Comparison of ENCODE assay signal across 7 mouse cellular contexts in the genomic region with DNA sequence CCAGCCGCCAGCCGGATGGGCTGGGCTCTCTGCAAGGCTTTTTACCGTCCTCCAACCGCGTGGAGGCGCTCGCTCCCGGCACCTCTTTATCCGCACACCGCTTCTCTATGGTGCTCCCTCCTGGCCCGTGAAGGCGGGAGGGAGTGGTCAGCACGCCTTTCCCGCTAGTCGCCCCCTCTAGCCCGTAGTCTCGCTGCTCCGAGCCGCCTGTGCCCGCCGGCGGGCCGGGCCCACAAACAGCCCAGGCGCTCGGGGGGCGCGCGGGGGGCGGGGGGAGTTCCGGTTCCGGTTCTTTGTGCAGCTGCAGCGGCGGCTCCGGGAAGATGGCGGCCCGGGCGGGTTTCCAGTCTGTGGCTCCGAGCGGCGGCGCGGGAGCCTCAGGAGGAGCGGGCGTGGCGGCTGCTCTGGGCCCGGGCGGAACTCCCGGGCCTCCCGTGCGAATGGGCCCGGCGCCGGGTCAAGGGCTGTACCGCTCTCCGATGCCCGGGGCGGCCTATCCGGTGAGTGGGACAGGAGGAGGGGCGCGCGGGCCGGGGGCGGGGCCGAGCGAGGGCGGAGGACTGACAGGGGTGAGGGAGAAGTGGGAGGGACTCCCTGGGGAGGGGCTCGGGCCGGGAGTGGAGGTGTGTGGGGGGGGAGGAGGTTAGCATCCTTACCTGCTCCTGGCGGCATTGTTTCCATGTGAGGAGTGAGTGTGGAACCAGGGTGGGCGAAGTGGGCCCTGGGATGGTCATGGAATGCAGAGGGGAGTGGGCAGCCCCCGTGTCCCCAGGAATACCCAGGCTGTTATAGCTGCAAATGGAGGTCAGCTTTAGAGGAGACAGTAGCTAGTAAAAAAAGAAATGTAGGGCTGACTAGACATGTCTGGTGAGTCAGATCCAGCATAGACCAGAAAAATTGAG. TPM values are rescaled to one million over a fixed set of nuclear protein-coding genes. Genes with fewer than 3 reads are reported as not detected.
DNase-seq lines count a peak whose midpoint lies in the region; ATAC-seq and TF ChIP-seq lines count a peak whose summit lies in the region.

A gene (plus strand): TSS at position 131 of the 902 bp plus-strand sequence.

- H3K27ac ChIP-seq in intestine, postnatal 0 days (ENCODE audit: low read depth, low read length), result peak within 1 kb of the TSS; percentile 98
- H3K27ac ChIP-seq in midbrain, embryonic 12.5 days (replicated peaks), result peak within 1 kb of the TSS; percentile 96
- H3K27ac ChIP-seq in small intestine, adult 2 months (ENCODE audit: insufficient read depth, low read depth, low read length), result peak within 1 kb of the TSS; percentile 97

- H3K4me2 ChIP-seq in intestine, postnatal 0 days (replicated peaks; ENCODE audit: low read depth), result peak within 1 kb of the TSS; percentile 77
- H3K4me2 ChIP-seq in midbrain, embryonic 12.5 days (replicated peaks), result peak within 1 kb of the TSS; percentile 91

- TF ChIP-seq CTCF in intestine, postnatal 0 days (IDR thresholded peaks at IDR 0.05; ENCODE audit: low read depth), result peak; percentile 92
- peak; percentile 92 for TF ChIP-seq CTCF in small intestine, adult 2 months (IDR thresholded peaks at IDR 0.05; ENCODE audit: extremely low read depth, insufficient read length, insufficient replicate concordance, low read depth, low read length)

- peak; percentile 55 for ATAC-seq in intestine, postnatal 0 days
- ATAC-seq in midbrain, embryonic 12.5 days (ENCODE audit: low FRiP score, low read depth), result peak; percentile 94

- DNase-seq in adrenal gland, adult 8-10 months, result peak; percentile 86
- DNase-seq in embryo, embryonic 9.5 days (ENCODE audit: extremely low spot score), result peak; percentile 99
- no peak for DNase-seq in gonadal fat pad, adult 2 months (ENCODE audit: low read depth)
- DNase-seq in left cerebral cortex, postnatal 4 days, result peak; percentile 98

- peak within 1 kb of the TSS; percentile 96 for H3K9ac ChIP-seq in intestine, postnatal 0 days (ENCODE audit: low read depth, low read length)
- H3K9ac ChIP-seq in midbrain, embryonic 12.5 days (replicated peaks), result peak within 1 kb of the TSS; percentile 97

- H3K4me3 ChIP-seq in intestine, postnatal 0 days (ENCODE audit: low read depth, low read length), result peak within 1 kb of the TSS; percentile 95
- peak within 1 kb of the TSS; percentile 85 for H3K4me3 ChIP-seq in midbrain, embryonic 12.5 days
- H3K4me3 ChIP-seq in small intestine, adult 2 months (ENCODE audit: low read depth, low read length), result peak within 1 kb of the TSS; percentile 93

- H3K9me3 ChIP-seq in intestine, postnatal 0 days (ENCODE audit: control insufficient read depth), result no peaks in the 10 kb centered on the region
- H3K9me3 ChIP-seq in midbrain, embryonic 12.5 days, result no peaks in the 10 kb centered on the region

- intact Hi-C loops in left cerebral cortex, postnatal 4 days (cut with DNase I), result no loop called here

- H3K4me1 ChIP-seq in intestine, postnatal 0 days (replicated peaks; ENCODE audit: control insufficient read depth, insufficient read depth, low read length), result peaks cover 3% of the 10 kb centered on the region
- peaks cover 33% of the 10 kb centered on the region for H3K4me1 ChIP-seq in midbrain, embryonic 12.5 days
- peaks cover 34% of the 10 kb centered on the region for H3K4me1 ChIP-seq in small intestine, adult 2 months (ENCODE audit: control insufficient read depth, insufficient read depth, insufficient read length, low read length)

- TF ChIP-seq POLR2A in small intestine, adult 2 months (IDR thresholded peaks at IDR 0.05; ENCODE audit: low read depth, low read length), result no peak; the same call in 1 of the 2 replicates

- H3K36me3 ChIP-seq in intestine, postnatal 0 days (ENCODE audit: control insufficient read depth, insufficient read depth), result peaks cover 21% of the 10 kb centered on the region
- H3K36me3 ChIP-seq in midbrain, embryonic 12.5 days, result peaks cover 38% of the 10 kb centered on the region
- peaks cover 12% of the 10 kb centered on the region for H3K36me3 ChIP-seq in small intestine, adult 2 months (ENCODE audit: control insufficient read depth, insufficient read depth, low read length)

- no peaks in the 10 kb centered on the region for H3K27me3 ChIP-seq in intestine, postnatal 0 days (replicated peaks; ENCODE audit: control insufficient read depth, insufficient read depth, low read length)
- peaks cover 5% of the 10 kb centered on the region for H3K27me3 ChIP-seq in midbrain, embryonic 12.5 days
- no peaks in the 10 kb centered on the region for H3K27me3 ChIP-seq in small intestine, adult 2 months (ENCODE audit: control insufficient read depth, insufficient read depth, low read length)

- under 1% methylated on average over 71 of the region's 71 CpGs for WGBS in intestine, postnatal 0 days
- under 1% methylated on average over 71 of the region's 71 CpGs for WGBS in midbrain, embryonic 12.5 days
- WGBS in small intestine, adult 2 months, result 1% methylated on average over 70 of the region's 71 CpGs

RNA-seq across cellular contexts. Expression of the gene that starts here (rescaled TPM):
- 10 to 100 TPM; 45.2 to 90.5 (median 62.8) TPM for total RNA-seq in adrenal gland, adult 8-10 months (2022)
- 22.5 and 23.2 TPM in 2 replicates for polyA plus RNA-seq in gonadal fat pad, adult 2 months (2012; rRNA removed)
- polyA plus RNA-seq in intestine, postnatal 0 days (2015; fragmentation: Nextera tagmentation; extraction: Ambion mirVana), result 13.2 and 13.3 TPM in 2 replicates
- total RNA-seq in left cerebral cortex, postnatal 4 days (2021), result 100 to 1,000 TPM; 134 to 148 TPM
- 141 and 157 TPM in 2 replicates for polyA plus RNA-seq in midbrain, embryonic 12.5 days (2016; fragmentation: Nextera tagmentation; extraction: Ambion mirVana)
- polyA plus RNA-seq in small intestine, adult 2 months (2012; rRNA removed), result 9.5 and 23.8 TPM in 2 replicates
